Mouse (Mus musculus) erythroblast, embryonic 14.5 days (primary cell): Measurements from ENCODE around the gene Gm10720.
"Not testable (repeated sequence)": the region's sequence is repeated elsewhere in the genome, so short reads cannot be mapped to it uniquely, and the experiment has no call there.

ENCODE experiments used
- GATA1 ChIP-seq: IDR thresholded peaks from 2 replicates; pipeline ENCODE4 v1.6.1; 2012; ENCODE audit warnings: low read length, inconsistent platforms, mixed read lengths
- TAL1 ChIP-seq: IDR thresholded peaks from 3 replicates; pipeline ENCODE4 v1.6.1; 2012; ENCODE audit warnings: low read length, inconsistent platforms, mixed read lengths

- TF ChIP-seq GATA1, TAL1: not testable (repeated sequence)
Observed at GRCm38 (mm10) chr9:3015354-3015753, at the start of gene Gm10720.
